Mouse (Mus musculus) cerebellum, postnatal 4 days (tissue): ENCODE data around the gene Cdh3.

Experiments
- DNase-seq, 2 experiments: peaks; one replicate each; pipeline ENCODE4 v3.0.0; 2022; ENCODE audit warnings: low spot score in 2 of 2, mixed read lengths in 1 of 2

The Cdh3 gene

GRCm38 (mm10) chr8:106510365-106510975, at the start of gene Cdh3:
Gene Cdh3, plus strand, starts transcription at chr8:106510891.
- peak in 1 of 2 experiments; percentile 20 for DNase-seq

GRCm38 (mm10) chr8:106462131-106462530, 48.6 kb upstream of the Cdh3 start:
- DNase-seq: no peak

- DNase-seq: no peak
Observed at GRCm38 (mm10) chr8:106463795-106464194, 46.9 kb upstream of the Cdh3 start.

- no peak for DNase-seq
Observed at GRCm38 (mm10) chr8:106469485-106469884, 41.2 kb upstream of the Cdh3 start.

GRCm38 (mm10) chr8:106474001-106474400, 36.7 kb upstream of the Cdh3 start:
- no peak for DNase-seq

GRCm38 (mm10) chr8:106500018-106500685, 10.5 kb upstream of the Cdh3 start, which contains the start of gene 6030452D12Rik:
Gene 6030452D12Rik, plus strand, starts transcription at chr8:106500522.
- no peak for DNase-seq

- DNase-seq: no peak
Observed at GRCm38 (mm10) chr8:106504241-106504640, 6.5 kb upstream of the Cdh3 start.

GRCm38 (mm10) chr8:106505328-106505965, 5.2 kb upstream of the Cdh3 start:
- no peak for DNase-seq

- DNase-seq: no peak
Observed at GRCm38 (mm10) chr8:106506106-106506505, 4.6 kb upstream of the Cdh3 start.

GRCm38 (mm10) chr8:106507761-106508331, 2.8 kb upstream of the Cdh3 start:
- DNase-seq: peak in 1 of 2 experiments; percentile 42

GRCm38 (mm10) chr8:106508456-106508855, 2.2 kb upstream of the Cdh3 start:
- no peak for DNase-seq

- no peak for DNase-seq
Observed at GRCm38 (mm10) chr8:106509079-106509780, 1.5 kb upstream of the Cdh3 start.

GRCm38 (mm10) chr8:106511065-106511501, 392 bp downstream of the Cdh3 start:
- no peak for DNase-seq

- no peak for DNase-seq
Observed at GRCm38 (mm10) chr8:106511531-106512041, 895 bp downstream of the Cdh3 start.

- DNase-seq: no peak
Observed at GRCm38 (mm10) chr8:106512475-106513150, 1.9 kb downstream of the Cdh3 start.

GRCm38 (mm10) chr8:106515946-106516479, 5.3 kb downstream of the Cdh3 start:
- no peak for DNase-seq

GRCm38 (mm10) chr8:106516581-106516980, 5.9 kb downstream of the Cdh3 start:
- DNase-seq: no peak

GRCm38 (mm10) chr8:106518763-106519162, 8.1 kb downstream of the Cdh3 start:
- DNase-seq: no peak

GRCm38 (mm10) chr8:106520578-106520977, 9.9 kb downstream of the Cdh3 start:
- no peak for DNase-seq

- no peak for DNase-seq
Observed at GRCm38 (mm10) chr8:106521845-106522244, 11.2 kb downstream of the Cdh3 start.

GRCm38 (mm10) chr8:106526725-106527124, 16.0 kb downstream of the Cdh3 start:
- no peak for DNase-seq
